Mouse (Mus musculus) hindbrain, postnatal 0 days (tissue): ENCODE data around the gene Rufy4. TPM values are rescaled to one million over a fixed set of nuclear protein-coding genes. Genes with fewer than 3 reads are reported as not detected.

Source experiments
- ATAC-seq: fragments of 200-750 bp; cut with Nextera tagmentation; 2 replicates; pipeline ENCODE4 v1.8.0; 2017; ENCODE audit warnings: mild to moderate bottlenecking, moderate TSS enrichment, moderate library complexity
- DNase-seq: peaks from one replicate; pipeline ENCODE4 v3.0.0-alpha.2; 2015; ENCODE audit warnings: low spot score
- H3K27ac ChIP-seq: fragments of 300-500 bp; sonication (generic); 2 replicates; pipeline ENCODE4 v1.5.1; 2014; ENCODE audit warnings: mild to moderate bottlenecking
- H3K27me3 ChIP-seq: fragments of 300-500 bp; sonication (generic); 2 replicates; pipeline ENCODE4 v1.6.1; 2014; ENCODE audit warnings: low read length, mixed read lengths; ENCODE audit not compliant: insufficient read depth
- H3K36me3 ChIP-seq: fragments of 300-500 bp; sonication (generic); 2 replicates; pipeline ENCODE4 v1.6.1; 2014; ENCODE audit warnings: low read length, mixed read lengths; ENCODE audit not compliant: insufficient read depth
- H3K4me1 ChIP-seq: fragments of 300-500 bp; sonication (generic); 2 replicates; pipeline ENCODE4 v1.6.1; 2014; ENCODE audit warnings: antibody characterized with exemption, low read length, mixed read lengths; ENCODE audit not compliant: insufficient read depth
- H3K4me2 ChIP-seq: fragments of 300-500 bp; sonication (generic); 2 replicates; pipeline ENCODE4 v1.6.1; 2014; ENCODE audit warnings: low read depth, mild to moderate bottlenecking, low read length, moderate library complexity, mixed read lengths
- H3K4me3 ChIP-seq: fragments of 300-500 bp; sonication (generic); 2 replicates; pipeline ENCODE4 v1.5.1; 2014; ENCODE audit warnings: low read length
- H3K9ac ChIP-seq: fragments of 300-500 bp; sonication (generic); replicated peaks from 2 replicates; pipeline ENCODE4 v1.6.1; 2014; ENCODE audit warnings: mild to moderate bottlenecking, low read length, moderate library complexity, mixed read lengths
- H3K9me3 ChIP-seq: fragments of 300-500 bp; sonication (generic); 2 replicates; pipeline ENCODE4 v1.6.1; 2016; ENCODE audit warnings: low read length, mixed read lengths
- CTCF ChIP-seq: IDR thresholded peaks from 2 replicates; pipeline ENCODE4 v1.5.1; 2016; ENCODE audit warnings: antibody characterized with exemption, control low read depth, low read depth
- WGBS: fragments of 180-500 bp; shearing (Covaris S2); extraction: QIAGEN DNeasy Blood & Tissue Kit; methylation state at CpG from one replicate; pipeline ENCODE4 v1.1.7; 2014; 5-methylcytosine and 5-hydroxymethylcytosine counted together
- polyA plus RNA-seq: library from polyadenylated mRNA; unstranded; fragments of >200 nt; fragmentation: Nextera tagmentation; extraction: Ambion mirVana; gene quantifications from 2 replicates; pipeline ENCODE4 v1.2.1, GENCODE M21; 2015
- total RNA-seq: library from RNA; depleted of rRNA; stranded (reverse); fragments of >200 nt; gene quantifications from 2 replicates; pipeline ENCODE4 v1.2.3, GENCODE M21; 2014

Rufy4 gene
- total and polyA plus RNA-seq, 2 experiments from 2014 or later = 0.10 TPM; not detected in 1

DNA sequence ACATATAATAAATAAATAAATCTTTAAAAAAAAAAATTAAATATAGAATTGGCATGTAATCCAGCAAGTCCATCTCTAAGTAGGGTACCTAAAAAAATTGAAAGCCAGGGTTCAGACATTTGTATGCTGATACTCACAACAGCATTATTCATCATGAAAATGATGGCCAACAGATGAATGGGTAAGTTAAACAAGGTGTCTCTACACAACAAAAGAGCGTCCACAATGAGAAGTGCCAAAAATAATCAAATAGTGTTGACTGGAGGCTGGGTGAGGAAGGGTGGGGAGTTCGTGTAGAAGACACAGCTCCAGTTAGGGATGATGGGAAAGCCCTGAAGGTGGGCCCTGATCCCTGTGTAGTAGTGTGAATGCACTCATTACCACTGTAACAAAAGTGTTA lies 34.7 kb downstream of the Rufy4 start:
- no peak for DNase-seq
- 77% methylated on average over 2 of the region's 2 CpGs for WGBS
- no peaks in the 10 kb centered on the region for H3K36me3 ChIP-seq
- TF ChIP-seq CTCF = no peak
- no peak overlapping the region for H3K27ac ChIP-seq
- no peak for ATAC-seq
- H3K4me2 ChIP-seq = no peak overlapping the region
- no peaks in the 10 kb centered on the region for H3K4me1 ChIP-seq
- H3K9me3 ChIP-seq = no peaks in the 10 kb centered on the region
- no peaks in the 10 kb centered on the region for H3K27me3 ChIP-seq
- no peak overlapping the region for H3K9ac ChIP-seq
- H3K4me3 ChIP-seq = no peak overlapping the region

GRCm38 (mm10) chr1:74167136-74167535 lies 41.8 kb downstream of the Rufy4 start:
- ATAC-seq (no peak), DNase-seq (no peak)
- 80% methylated on average over 5 of the region's 5 CpGs for WGBS
- no peak for TF ChIP-seq CTCF
- H3K27me3 ChIP-seq = no peaks in the 10 kb centered on the region
- no peaks in the 10 kb centered on the region for H3K4me1 ChIP-seq
- H3K4me3 ChIP-seq = no peak overlapping the region
- no peaks in the 10 kb centered on the region for H3K36me3 ChIP-seq
- no peak overlapping the region for H3K9ac ChIP-seq
- H3K9me3 ChIP-seq = no peaks in the 10 kb centered on the region
- no peak overlapping the region for H3K4me2 ChIP-seq
- no peak overlapping the region for H3K27ac ChIP-seq

DNA sequence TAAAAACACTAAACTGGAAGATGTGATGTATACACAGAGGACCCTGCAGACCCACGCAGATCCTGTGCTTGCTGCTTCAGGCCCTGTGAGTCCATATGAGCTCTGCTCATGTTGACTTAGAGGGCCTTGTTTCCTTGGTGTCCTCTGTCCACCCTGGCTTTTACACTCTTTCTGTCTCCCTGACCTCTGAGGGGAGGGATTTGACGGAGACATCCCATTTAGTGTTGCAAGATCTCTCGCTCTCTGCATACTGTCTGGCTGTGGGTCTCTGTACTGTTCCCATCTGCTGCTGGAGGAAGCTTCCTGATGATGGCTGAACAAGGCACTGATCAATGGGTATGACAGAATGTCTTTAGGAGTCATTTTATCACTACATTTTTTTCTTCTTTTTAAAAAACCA lies 44.4 kb downstream of the Rufy4 start:
- WGBS = 81% methylated on average over 3 of the region's 3 CpGs
- Histone ChIP-seq H3K36me3 (no peaks in the 10 kb centered on the region), H3K9ac (no peak overlapping the region), H3K4me1 (no peaks in the 10 kb centered on the region), H3K9me3 (no peaks in the 10 kb centered on the region), H3K4me2 (no peak overlapping the region), H3K27me3 (no peaks in the 10 kb centered on the region), H3K27ac (no peak overlapping the region), H3K4me3 (no peak overlapping the region)
- ATAC-seq = no peak
- TF ChIP-seq CTCF = no peak
- no peak for DNase-seq

- Histone ChIP-seq H3K36me3 (no peaks in the 10 kb centered on the region), H3K4me3 (no peak overlapping the region), H3K4me2 (no peak overlapping the region), H3K27me3 (no peaks in the 10 kb centered on the region), H3K27ac (no peak overlapping the region), H3K4me1 (no peaks in the 10 kb centered on the region), H3K9me3 (no peaks in the 10 kb centered on the region), H3K9ac (no peak overlapping the region)
- no peak for DNase-seq
- no peak for ATAC-seq
- WGBS = 87% methylated on average over 3 of the region's 3 CpGs
- no peak for TF ChIP-seq CTCF
These were observed 47.4 kb downstream of the Rufy4 start for GRCm38 (mm10) chr1:74172722-74173121.

DNA sequence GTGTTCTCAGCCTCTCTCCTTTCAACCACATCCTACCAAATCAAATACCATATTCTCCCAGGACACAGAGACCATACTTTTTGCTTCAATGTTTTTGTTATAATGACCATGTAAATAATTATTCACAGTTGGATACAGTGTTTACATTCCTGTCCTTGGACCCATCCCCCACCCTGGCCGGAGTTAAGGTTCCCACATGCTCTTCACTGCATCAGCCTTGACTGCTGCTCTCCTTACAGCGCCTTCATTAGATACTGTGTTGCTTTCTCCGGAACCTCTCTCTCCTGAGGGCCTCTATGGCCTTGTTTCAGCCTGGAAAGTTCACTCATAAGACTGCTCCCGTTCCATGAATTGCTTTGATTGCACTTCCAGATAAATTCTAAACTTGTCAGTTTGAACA lies 50.4 kb downstream of the Rufy4 start:
- no peaks in the 10 kb centered on the region for H3K4me1 ChIP-seq
- no peak overlapping the region for H3K4me2 ChIP-seq
- no peaks in the 10 kb centered on the region for H3K27me3 ChIP-seq
- H3K9me3 ChIP-seq = no peaks in the 10 kb centered on the region
- TF ChIP-seq CTCF = no peak
- no peak overlapping the region for H3K4me3 ChIP-seq
- DNase-seq (no peak), ATAC-seq (no peak)
- H3K9ac ChIP-seq = no peak overlapping the region
- no peak overlapping the region for H3K27ac ChIP-seq
- H3K36me3 ChIP-seq = no peaks in the 10 kb centered on the region
- 80% methylated on average over 4 of the region's 4 CpGs for WGBS

DNA sequence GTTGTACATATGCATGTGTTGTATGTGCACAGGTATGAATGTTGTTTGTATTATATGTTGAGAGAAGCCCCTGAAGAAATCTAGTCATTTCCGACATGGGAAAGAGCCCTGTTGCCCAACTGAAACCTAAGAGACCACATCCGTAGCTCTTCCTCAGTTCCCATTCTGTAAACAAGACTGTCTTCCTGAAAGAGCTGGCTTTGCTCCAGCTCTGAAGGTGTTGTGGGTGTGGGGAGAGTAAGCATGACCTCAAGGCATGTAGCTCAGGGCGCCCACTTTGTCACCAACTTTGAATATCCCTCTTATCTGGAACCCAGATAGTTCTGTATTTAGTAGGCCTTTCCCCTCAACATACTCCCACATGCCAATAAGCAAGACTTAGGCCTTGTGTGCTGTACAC lies 53.3 kb downstream of the Rufy4 start:
- WGBS = 89% methylated on average over 3 of the region's 3 CpGs
- Histone ChIP-seq H3K4me2 (no peak overlapping the region), H3K27me3 (no peaks in the 10 kb centered on the region), H3K4me1 (no peaks in the 10 kb centered on the region), H3K36me3 (no peaks in the 10 kb centered on the region), H3K4me3 (no peak overlapping the region), H3K27ac (no peak overlapping the region), H3K9me3 (no peaks in the 10 kb centered on the region), H3K9ac (no peak overlapping the region)
- no peak for TF ChIP-seq CTCF
- ATAC-seq (no peak), DNase-seq (no peak)

DNA sequence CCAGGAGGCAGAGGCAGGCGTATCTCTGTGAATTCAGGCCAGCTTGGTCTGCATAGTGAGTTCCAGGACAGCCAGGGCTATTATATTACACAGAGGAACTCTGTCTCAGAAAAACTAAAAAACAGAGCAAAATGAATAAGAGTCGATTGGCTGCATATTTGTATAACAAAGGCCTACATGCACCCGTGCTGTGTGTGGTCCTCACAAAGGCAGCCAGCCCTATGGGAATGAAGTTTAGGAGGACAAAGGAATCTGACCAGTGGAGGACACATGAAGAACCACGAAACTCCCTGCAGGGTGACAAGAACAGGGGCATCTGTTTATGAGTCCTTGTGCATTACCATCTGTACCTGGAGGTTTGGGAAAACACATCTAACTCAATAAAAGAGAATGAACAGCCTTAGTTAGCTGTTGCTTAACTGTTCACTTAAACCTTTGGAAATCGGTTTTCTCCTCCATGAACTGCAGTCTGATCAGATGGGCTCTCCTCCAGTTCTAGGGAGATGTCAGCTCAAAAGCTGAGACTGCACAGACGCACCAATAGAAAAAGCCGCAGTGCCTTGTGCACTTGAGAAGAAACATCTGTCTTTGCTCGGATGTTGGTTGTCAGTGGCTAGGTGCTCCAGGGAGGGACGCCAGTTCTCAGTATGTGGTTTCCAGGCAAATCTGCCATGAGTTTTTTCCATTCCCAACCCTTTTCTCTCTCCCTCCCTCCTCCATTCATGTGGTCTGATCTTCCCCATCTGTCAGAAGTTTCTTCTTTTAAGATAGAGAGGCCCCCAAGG lies 54.5 kb downstream of the Rufy4 start:
- TF ChIP-seq CTCF = no peak
- no peak overlapping the region for H3K4me2 ChIP-seq
- H3K4me1 ChIP-seq = no peaks in the 10 kb centered on the region
- H3K36me3 ChIP-seq = no peaks in the 10 kb centered on the region
- DNase-seq (no peak), ATAC-seq (no peak)
- H3K9me3 ChIP-seq = no peaks in the 10 kb centered on the region
- no peaks in the 10 kb centered on the region for H3K27me3 ChIP-seq
- WGBS = 50% methylated on average over 9 of the region's 9 CpGs
- H3K9ac ChIP-seq = no peak overlapping the region
- no peak overlapping the region for H3K27ac ChIP-seq
- no peak overlapping the region for H3K4me3 ChIP-seq
